Mouse (Mus musculus) kidney, adult 8-10 months (tissue): Measurements from ENCODE around the gene Emc9.

Source experiments
- DNase-seq, 2 experiments: peaks; one replicate each; pipeline ENCODE4 v3.0.0; 2022

The Emc9 gene

GRCm38 (mm10) chr14:55558740-55559448 is 26.2 kb downstream of the Emc9 start:
- no peak for DNase-seq

- peak in 1 of 2 experiments; percentile 39 for DNase-seq
Measured at GRCm38 (mm10) chr14:55557587-55557986, 27.5 kb downstream of the Emc9 start.

DNA sequence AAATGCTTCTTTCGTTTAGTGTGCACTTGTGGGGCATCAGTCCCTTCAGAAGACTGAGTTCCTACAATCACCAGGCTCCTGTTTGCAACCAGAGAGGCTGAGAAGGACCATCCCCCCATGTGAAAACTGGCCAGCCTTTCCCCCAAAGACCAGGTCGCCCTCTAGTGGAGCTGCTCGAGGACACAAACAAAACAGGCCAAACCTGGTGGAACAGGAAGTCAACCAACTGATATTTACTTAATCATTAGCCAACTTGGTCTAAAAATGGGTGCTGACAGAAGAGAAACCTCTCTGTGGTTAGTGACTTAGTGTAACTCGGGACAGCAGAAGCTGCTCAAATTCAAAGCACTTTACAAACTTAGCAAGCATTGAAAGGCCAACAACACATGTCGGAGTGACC is 28.1 kb downstream of the Emc9 start:
- DNase-seq: peak; percentile 89 to 90

DNA sequence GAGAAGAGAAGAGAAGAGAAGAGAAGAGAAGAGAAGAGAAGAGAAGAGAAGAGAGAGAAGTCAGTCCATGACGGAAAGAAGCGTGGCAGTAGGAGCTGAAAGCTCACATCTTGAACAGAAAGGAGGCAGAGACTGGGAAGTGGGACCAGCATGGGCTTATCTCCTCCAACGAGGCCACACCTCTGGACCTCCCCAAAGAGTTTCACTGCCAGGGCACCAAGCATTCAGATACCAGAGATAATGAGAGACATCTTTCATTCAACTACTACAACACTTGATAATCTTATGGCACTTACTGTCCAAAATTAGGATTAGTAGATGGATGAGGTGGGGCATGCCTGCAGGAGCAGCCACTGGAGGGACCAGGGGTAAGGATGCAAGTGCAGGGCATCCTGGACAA is 29.3 kb downstream of the Emc9 start:
- DNase-seq: no peak

- no peak for DNase-seq
Measured at GRCm38 (mm10) chr14:55554635-55555034, 30.5 kb downstream of the Emc9 start.

GRCm38 (mm10) chr14:55551794-55552193 is 33.3 kb downstream of the Emc9 start:
- DNase-seq: no peak

DNA sequence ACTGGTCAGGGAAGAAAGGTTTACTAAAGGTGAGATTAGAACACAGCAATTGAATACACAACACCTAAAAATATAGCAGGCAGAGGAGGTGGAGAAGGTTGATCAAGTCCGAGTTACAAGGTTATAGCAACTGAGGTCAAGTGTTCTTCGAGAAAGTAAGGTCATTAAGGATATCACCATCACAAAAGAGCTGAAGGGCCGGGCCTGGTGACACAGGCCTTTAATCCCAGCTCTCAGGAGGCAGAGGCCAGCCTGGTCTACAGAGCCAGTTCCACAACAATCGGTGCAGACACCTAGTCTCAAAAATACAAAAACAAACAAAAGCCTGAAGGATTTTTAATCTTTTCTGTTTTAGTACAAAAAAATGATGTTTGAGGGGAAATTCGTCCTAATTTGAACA is 33.8 kb downstream of the Emc9 start:
- no peak for DNase-seq

DNA sequence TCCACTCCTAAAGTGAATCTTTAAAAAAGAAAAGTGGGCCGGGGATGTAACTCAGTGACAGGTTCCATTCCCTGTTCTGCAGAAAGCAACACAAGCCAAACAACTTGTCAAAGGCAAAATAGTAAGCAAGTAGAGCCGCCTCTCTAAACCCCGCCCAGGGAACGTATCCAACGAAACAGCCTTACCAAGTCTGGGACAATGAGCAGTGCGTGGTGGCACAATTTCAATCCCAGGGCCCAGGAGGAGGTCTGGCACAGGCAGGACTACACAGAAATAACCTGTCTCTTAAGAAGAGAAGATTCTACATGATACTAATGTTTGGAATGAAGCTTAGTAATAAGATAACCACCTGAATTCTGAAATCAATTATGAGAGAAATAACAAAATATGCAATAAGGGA is 34.9 kb downstream of the Emc9 start:
- no peak for DNase-seq

GRCm38 (mm10) chr14:55544334-55544733 is 40.8 kb downstream of the Emc9 start:
- DNase-seq: no peak

GRCm38 (mm10) chr14:55542268-55542667 is 42.8 kb downstream of the Emc9 start:
- DNase-seq: no peak

GRCm38 (mm10) chr14:55540787-55541321 is 44.2 kb downstream of the Emc9 start:
- DNase-seq: peak; percentile 66 to 71

- DNase-seq: peak; percentile 88 to 90
Measured at GRCm38 (mm10) chr14:55540067-55540786, 44.9 kb downstream of the Emc9 start, which contains the start of gene Pck2. TSS of gene Pck2 (plus strand) at chr14:55540266.

GRCm38 (mm10) chr14:55536116-55536745 is 48.9 kb downstream of the Emc9 start:
- peak in 1 of 2 experiments; percentile 52 for DNase-seq
